Mouse (Mus musculus): ENCODE measurements around the gene Saa3.
"Not testable (repeated sequence)": the region's sequence is repeated elsewhere in the genome, so short reads cannot be mapped to it uniquely, and the experiment has no call there.

Saa3 gene

DNA sequence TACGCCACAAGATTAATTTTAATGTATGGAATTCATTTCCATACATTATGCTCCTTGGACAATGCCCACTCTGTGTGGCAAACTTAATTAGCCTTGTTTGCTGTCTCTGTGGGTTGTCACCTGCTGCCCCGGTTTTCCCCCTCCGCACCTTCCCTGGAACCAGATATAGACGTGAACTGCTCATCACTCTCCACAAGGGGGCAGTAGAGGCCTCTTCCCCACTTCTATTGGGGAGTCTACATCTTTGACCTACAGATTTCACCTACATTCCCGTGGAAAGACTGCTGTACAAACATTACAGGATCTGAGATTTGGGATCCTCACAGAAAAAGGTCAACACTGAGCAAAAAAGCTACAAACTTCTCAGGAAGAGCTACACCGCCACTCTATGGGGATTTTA is 982 bp downstream of the Saa3 start:
- in situ Hi-C loops (cut with MboI, MseI), result loop anchor here (5.0 to 10.0 kb wide), 2 partner anchors 72 to 1980 kb away; no protein-coding TSS in a partner anchor

DNA sequence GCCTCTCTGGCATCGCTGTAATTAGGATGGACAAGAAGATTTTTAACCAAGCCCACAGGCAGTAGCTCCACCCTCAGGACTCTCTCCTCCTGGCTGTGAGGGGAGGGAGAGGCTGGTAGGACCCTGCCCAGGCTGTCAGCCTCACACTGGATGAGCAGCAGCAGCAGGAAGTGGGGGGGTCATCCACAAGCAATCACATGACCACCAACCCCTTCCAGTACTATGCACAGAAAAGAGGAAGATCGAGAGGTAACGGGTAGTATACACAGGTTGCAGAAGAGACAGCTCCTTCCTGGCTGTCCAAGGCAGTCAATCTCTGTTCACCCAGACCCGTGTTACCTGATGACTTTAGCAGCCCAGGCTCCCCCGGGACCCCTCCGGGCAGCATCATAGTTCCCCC is 3.2 kb downstream of the Saa3 start:
- in situ Hi-C loops (cut with MboI, MseI), result loop anchor here (5.0 to 10.0 kb wide), 2 partner anchors 70 to 1977 kb away; no protein-coding TSS in a partner anchor

DNA sequence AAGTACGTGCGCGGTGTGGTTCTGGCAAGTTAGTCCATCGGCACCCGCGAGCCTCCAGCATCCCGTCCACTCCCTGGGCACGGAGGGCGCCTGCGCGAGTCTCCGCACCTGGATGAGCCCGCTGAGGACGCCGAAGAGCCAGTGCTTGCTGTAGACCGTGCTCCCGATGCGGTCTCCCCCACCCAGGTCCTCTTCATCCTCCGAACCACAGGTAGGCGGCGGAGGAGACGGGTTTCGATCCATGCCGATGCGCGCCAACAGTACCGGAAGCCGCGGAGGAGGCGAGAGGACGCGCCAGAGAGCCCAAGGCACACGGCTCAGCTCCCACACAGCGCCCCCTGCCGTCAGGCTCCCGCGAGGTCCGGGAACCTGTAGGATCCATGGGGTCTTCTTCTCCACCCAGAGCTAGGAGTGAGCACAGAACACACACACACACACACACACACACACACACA is 5.1 kb downstream of the Saa3 start, which contains the start of gene Saal1:
Gene Saal1, minus strand, starts transcription at position 291 of the 455 bp plus-strand sequence.
- in situ Hi-C loops (cut with MboI, MseI), result loop anchor here (5.0 to 10.0 kb wide), 2 partner anchors 68 to 1976 kb away; no protein-coding TSS in a partner anchor

DNA sequence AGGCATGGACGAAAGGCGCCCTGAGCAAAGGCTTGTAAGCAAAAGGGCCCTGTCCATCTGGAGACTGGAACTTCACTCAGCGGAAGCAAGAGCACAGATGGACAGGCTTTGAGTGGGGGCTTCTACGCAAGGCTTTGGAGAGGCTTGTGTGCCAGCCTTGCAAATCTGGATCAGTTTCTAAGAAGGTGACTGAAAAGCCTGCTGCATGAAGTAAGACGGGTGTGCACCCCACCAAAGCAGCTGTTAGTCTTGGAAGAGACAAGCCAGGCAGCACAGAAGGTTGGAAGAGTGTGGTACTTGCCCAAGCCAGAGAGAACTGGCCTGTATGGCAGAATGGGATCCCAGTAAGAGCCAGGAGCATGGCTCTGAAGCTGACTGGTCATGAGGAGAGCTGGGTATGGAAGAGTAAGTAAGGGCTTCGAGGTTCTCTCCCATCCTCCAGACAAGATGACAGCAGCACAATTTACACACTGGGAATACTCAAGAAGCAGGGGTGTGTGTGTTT is 14.9 kb downstream of the Saa3 start:
- in situ Hi-C loops (cut with MboI, MseI), result no loop called here

DNA sequence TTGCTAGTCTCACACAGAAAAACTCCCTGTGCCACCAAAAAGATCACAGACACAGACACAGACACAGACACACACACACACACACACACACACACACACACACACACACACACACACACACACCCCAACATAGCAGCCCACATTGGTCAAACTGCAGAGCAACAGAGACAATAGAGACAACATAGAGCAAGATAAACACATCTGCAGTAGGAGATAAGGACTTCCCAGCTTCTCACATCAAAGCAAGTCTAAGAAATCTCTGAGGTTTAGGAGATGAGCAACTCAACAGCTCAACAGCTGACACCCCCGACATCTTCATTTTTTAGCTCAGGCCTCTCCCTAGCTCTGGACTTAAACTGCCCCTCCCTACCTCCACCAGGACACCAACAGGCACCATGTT is 18.7 kb downstream of the Saa3 start:
- in situ Hi-C loops (cut with MboI, MseI), result no loop called here

DNA sequence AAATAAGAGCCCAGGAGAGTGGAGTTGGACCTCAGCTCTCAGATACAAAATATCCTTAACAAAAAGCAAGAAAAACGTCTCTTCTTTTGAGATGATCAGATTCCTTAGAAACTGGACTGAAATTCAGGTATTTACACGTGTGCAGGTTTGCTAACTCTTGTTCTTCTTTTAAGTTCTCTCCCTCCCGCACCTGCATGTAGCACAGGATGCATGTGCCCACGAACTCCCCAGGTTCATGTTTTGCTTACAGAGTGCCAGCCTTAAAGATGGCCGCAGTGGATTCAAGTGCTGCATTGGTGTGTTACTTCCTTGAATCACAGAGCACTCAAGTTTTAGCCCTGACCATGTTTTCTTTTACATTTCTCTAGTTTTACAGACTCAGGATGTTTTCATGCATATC is 28.7 kb downstream of the Saa3 start:
- in situ Hi-C loops (cut with MboI, MseI), result no loop called here

DNA sequence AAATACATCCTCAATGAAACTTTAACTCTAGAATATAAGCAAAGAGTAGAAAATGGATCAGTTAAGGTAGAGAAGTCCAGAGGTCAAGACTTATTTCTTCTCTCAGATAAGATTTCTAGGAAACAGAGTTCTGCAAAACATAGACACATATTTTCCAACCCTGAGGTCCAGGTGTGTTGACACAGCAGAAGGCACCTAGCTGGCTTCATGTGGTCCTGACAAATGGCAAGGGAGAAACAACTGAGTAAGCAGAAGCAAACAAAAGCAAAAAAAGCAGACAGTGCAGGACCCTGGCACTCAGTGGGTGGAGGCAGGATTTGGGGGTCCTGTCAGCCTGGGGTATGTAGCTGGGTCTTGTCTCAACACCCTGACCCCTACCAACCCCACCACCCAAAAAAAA is 34.8 kb downstream of the Saa3 start:
- in situ Hi-C loops (cut with MboI, MseI), result no loop called here

DNA sequence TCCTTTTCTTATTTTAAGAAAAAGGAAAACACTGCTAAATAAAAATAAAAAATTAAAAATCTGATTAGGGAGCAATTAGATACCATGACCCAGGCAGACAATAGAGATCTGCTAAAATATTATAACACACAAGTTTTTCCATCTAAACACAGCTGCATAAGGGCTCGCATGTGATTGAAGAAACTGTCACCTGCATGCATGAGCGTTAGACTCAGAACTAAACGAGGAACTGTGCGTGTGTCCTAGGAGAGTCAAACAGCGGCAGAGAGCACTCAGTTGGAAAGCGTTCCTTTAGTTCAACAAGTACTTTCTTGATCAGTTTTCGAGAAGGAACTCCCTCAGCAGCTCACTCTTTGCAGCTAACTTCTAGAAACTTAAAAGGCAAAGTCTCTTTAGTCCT is 36.5 kb downstream of the Saa3 start:
- in situ Hi-C loops (cut with MboI, MseI), result not testable (repeated sequence)

DNA sequence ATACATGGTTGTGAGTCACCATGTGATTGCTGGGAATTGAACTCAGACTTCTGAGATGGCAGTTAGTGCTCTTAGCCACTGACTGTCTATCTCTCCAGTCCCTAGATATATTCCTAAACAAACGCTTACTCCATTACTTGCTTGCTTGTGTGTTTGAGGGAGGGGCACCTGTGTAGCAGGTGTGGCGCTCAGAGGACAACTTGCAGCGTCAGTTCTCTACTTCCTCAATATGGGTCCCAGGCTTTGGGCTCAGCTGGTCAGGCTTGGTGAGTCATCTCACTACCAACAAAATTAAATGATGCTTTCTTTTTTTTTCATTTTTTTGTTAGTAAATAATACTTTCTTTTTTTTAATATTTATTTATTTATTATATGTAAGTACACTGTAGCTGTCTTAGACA is 37.1 kb downstream of the Saa3 start:
- in situ Hi-C loops (cut with MboI, MseI), result no loop called here

DNA sequence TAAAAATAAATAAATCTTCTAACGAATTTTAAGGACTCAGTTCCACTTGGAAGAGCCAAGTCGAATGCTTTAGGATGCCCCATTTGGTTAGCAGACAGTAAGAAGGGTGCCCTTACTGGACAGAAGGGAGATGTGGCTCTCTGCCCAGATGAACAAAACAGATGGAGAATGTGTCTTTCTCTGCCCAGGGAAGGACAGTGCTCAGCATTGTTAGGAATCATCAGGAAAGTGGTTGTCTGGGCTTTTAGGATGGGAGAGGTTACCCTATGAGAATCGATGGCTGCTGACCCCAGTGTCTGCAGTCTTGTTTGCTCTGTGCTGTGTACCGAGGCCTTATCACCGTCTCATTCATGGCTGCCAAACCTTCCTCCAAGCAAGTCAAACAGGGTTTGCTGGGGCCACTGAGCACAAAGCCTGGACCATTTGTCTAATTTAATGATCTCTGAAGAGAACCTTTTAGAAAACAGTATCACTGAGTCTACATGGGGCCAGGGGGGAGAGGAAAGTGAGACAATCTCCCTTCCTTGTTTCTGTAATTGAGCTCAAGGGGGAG is 38.6 kb downstream of the Saa3 start:
- in situ Hi-C loops (cut with MboI, MseI), result no loop called here

DNA sequence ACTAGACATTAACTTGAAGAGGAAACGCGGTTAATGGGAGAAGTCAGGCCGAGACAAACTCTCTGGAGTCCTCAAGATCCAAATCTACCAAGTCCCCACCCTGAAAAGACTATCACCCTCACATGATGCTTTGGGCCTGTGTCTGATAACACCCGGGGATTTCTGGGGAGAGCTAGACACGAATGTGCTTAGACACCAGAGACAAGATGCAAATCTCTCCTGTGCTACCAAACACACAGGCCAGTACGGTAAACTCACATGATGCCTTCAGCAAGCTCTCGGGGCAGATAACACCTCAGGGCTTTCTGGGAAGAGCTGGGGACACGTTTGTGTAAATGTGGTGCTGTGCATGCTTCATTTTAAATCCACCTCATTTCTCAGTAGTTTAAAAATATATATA is 39.6 kb downstream of the Saa3 start:
- in situ Hi-C loops (cut with MboI, MseI), result no loop called here

DNA sequence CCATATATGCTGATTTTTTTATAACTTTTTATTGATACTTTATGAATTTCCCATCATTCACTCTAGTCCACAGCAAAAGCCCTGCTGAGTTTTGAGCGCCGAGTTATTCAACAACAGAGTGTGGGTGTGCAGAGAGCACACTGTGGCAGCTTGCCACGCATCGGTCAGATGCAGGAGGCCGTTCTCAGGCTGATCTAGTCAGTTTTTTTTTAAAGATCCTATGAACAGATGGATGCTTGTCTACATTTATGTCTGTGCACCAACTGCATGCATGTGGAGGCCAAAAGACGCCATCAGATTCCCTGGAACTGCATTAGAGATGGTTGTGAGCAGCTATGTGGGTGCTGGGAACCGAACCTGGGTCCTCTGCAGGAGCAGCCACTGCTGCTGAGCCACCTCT is 40.4 kb downstream of the Saa3 start:
- in situ Hi-C loops (cut with MboI, MseI), result no loop called here

DNA sequence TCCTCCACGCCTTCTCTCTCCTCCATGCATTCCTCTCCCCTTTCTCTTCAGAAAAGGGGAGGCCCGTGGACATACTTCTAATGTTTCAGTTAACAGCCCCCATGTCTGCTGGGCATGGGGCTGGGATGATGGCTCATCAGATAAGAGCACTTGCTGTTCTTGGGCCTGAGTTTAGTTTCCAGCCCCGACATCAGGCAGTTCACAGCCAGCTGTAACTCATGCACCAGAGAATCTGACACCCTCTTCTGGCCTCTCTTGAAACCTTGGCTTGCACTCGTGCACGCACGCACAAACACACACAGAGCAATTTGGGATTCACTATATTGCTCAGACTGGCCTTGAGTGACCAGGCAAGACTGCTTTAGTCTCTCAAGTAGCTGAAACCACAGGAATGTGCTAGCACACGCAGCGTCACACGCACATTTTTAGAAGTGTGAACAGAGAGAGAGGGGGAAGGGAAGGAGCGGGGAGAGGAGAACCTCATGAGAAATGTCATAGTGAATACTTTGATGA is 43.3 kb downstream of the Saa3 start, which contains the start of gene Tph1:
Gene Tph1, minus strand, starts transcription at position 378 of the 513 bp plus-strand sequence.
- in situ Hi-C loops (cut with MboI, MseI), result no loop called here

DNA sequence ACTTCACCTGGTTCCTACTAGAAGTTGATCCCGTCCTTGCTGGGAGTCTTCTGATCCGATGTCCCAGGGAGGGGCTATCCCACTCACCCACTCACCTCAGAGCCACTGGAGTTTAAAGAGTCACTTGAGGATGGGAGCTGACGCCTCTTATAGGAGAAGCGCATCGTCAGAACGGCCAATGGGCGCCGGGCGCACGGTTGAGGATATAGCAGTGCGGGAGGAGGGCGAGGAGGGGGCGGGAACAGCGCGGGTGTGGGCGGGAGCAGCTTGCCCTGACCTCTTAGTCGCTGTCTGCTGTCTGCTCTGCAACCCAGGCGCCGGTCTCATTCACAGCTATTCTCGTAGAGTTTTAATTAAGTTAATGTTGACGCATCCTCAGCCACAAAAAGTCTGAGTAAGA is 48.2 kb downstream of the Saa3 start:
- in situ Hi-C loops (cut with MboI, MseI), result no loop called here

DNA sequence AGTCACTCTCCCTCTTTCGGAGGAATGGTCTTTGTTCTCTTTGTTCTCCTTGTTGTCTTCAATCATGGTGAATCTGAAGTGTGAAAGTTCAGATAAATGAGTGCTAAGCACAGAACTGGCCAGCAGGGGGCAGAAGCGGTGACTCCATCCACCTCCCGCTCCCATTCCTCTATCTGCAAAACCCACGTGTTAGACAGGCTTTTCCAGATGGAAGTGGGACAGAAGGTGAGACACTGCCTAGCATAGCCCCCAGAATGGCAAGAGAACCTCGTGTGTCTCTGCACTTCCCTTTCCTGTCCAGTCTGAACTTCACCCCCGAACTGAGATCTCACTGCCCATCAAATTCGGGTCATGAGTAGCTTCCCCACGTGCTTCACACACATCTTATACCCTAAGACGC is 50.3 kb downstream of the Saa3 start:
- in situ Hi-C loops (cut with MboI, MseI), result no loop called here

Measured in T-helper 2 cell (primary cell).